In the genomic region with DNA sequence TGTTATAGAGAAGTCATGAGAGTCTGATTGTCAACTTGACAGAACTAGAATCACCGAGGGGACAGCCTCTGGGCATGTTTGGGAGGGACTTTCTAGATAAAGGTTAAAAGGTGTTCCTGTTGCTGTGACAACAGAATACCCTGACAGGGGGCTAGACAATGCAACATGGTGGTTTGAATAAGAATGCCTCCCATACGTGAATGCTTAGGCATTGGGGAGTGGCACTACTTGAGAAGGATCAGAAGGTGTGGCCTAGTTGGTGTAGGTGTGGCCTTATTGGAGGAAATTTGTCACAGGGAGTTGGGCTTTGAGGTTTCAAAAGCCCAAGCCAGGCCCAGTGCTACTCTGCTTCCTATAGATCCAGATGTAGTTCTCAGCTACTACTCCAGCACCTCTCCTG, we compare ENCODE assay signal across 15 mouse cellular contexts.
"Had no signal": no experiment of that assay in that cellular context is flagged by ENCODE, and none has a peak within 500 bp of the region (broad histone marks: within the 10 kb centered on the region; RNA-seq: fewer than 3 reads in every experiment).

No protein-coding gene starts in this region.

- H3K27me3 ChIP-seq: lung, embryonic 15.5 days; midbrain, embryonic 13.5 days; midbrain, embryonic 15.5 days; neural tube, embryonic 12.5 days; stomach, embryonic 15.5 days had no signal

- H3K9ac ChIP-seq: lung, embryonic 15.5 days; midbrain, embryonic 13.5 days; midbrain, embryonic 15.5 days; neural tube, embryonic 12.5 days; stomach, embryonic 15.5 days had no signal

- DNase-seq: lung, adult 2 months; lung, postnatal 14 days; lung, postnatal 36 days; right cerebral cortex, postnatal 14 days; thymus, adult 2 months; thymus, postnatal 25 days; thymus, postnatal 4 days had no signal

- H3K4me3 ChIP-seq: lung, embryonic 15.5 days; megakaryocyte, embryonic 14.5 days; midbrain, embryonic 13.5 days; midbrain, embryonic 15.5 days; neural tube, embryonic 12.5 days; stomach, embryonic 15.5 days had no signal

- H3K36me3 ChIP-seq: lung, embryonic 15.5 days; midbrain, embryonic 13.5 days; midbrain, embryonic 15.5 days; neural tube, embryonic 12.5 days; stomach, embryonic 15.5 days had no signal

- H3K27ac ChIP-seq: lung, embryonic 15.5 days; macrophage; midbrain, embryonic 13.5 days; midbrain, embryonic 15.5 days; neural tube, embryonic 12.5 days; stomach, embryonic 15.5 days; stomach, postnatal 0 days had no signal

- H3K9me3 ChIP-seq: lung, embryonic 15.5 days; midbrain, embryonic 13.5 days; midbrain, embryonic 15.5 days; neural tube, embryonic 12.5 days; stomach, embryonic 15.5 days had no signal
